Comparison of ENCODE assay signal across 7 mouse cellular contexts in genomic region chr14:40966862-40967597, GRCm38 (mm10). TPM values are rescaled to one million over a fixed set of nuclear protein-coding genes. Genes with fewer than 3 reads are reported as not detected.
DNase-seq lines count a peak whose midpoint lies in the region; ATAC-seq and TF ChIP-seq lines count a peak whose summit lies in the region.

No protein-coding gene starts in this region.

- H3K4me2 ChIP-seq in intestine, postnatal 0 days (replicated peaks; ENCODE audit: low read depth): peak overlapping the region; percentile 87
- H3K4me2 ChIP-seq in midbrain, embryonic 13.5 days (replicated peaks): peak overlapping the region; percentile 91

- peak; percentile 98 for DNase-seq in adrenal gland, adult 8-10 months
- DNase-seq in embryo, embryonic 9.5 days (ENCODE audit: extremely low spot score): peak; percentile 100
- DNase-seq in gastrocnemius, postnatal 4 days (ENCODE audit: low spot score in 2 of 2): peak; percentile 96 to 97
- peak; percentile 95 for DNase-seq in limb, embryonic 10.5 days (ENCODE audit: low spot score)
- DNase-seq in spleen, adult 12 weeks (ENCODE audit: low spot score): peak; percentile 97

- H3K27ac ChIP-seq in intestine, postnatal 0 days (ENCODE audit: low read depth, low read length): peak overlapping the region; percentile 98
- H3K27ac ChIP-seq in limb, embryonic 10.5 days: peak overlapping the region; percentile 93
- peak overlapping the region; percentile 89 for H3K27ac ChIP-seq in midbrain, embryonic 13.5 days

- H3K9me3 ChIP-seq in intestine, postnatal 0 days (ENCODE audit: control insufficient read depth): no peaks in the 10 kb centered on the region
- no peaks in the 10 kb centered on the region for H3K9me3 ChIP-seq in limb, embryonic 10.5 days (replicated peaks)
- no peaks in the 10 kb centered on the region for H3K9me3 ChIP-seq in midbrain, embryonic 13.5 days

- peak overlapping the region; percentile 92 for H3K9ac ChIP-seq in intestine, postnatal 0 days (ENCODE audit: low read depth, low read length)
- peak overlapping the region; percentile 91 for H3K9ac ChIP-seq in midbrain, embryonic 13.5 days (replicated peaks)

- peak overlapping the region; percentile 84 for H3K4me3 ChIP-seq in intestine, postnatal 0 days (ENCODE audit: low read depth, low read length)
- H3K4me3 ChIP-seq in limb, embryonic 10.5 days: peak overlapping the region; percentile 85
- peak overlapping the region; percentile 91 for H3K4me3 ChIP-seq in midbrain, embryonic 13.5 days (replicated peaks)

- H3K27me3 ChIP-seq in intestine, postnatal 0 days (replicated peaks; ENCODE audit: control insufficient read depth, insufficient read depth, low read length): no peaks in the 10 kb centered on the region
- H3K27me3 ChIP-seq in limb, embryonic 10.5 days (ENCODE audit: low read depth, poor library complexity, severe bottlenecking): peaks cover 6% of the 10 kb centered on the region; the same call in 1 of the 2 replicates
- no peaks in the 10 kb centered on the region for H3K27me3 ChIP-seq in midbrain, embryonic 13.5 days

- H3K36me3 ChIP-seq in intestine, postnatal 0 days (ENCODE audit: control insufficient read depth, insufficient read depth): no peaks in the 10 kb centered on the region
- H3K36me3 ChIP-seq in limb, embryonic 10.5 days: 0 out of 2 replicates have a peak, but pooled peaks cover 2% of the 10 kb centered on the region
- H3K36me3 ChIP-seq in midbrain, embryonic 13.5 days: no peaks in the 10 kb centered on the region

- H3K4me1 ChIP-seq in intestine, postnatal 0 days (replicated peaks; ENCODE audit: control insufficient read depth, insufficient read depth, low read length): peaks cover 18% of the 10 kb centered on the region
- peaks cover 39% of the 10 kb centered on the region for H3K4me1 ChIP-seq in limb, embryonic 10.5 days
- peaks cover 38% of the 10 kb centered on the region for H3K4me1 ChIP-seq in midbrain, embryonic 13.5 days (replicated peaks)

- peak; percentile 93 for ATAC-seq in intestine, postnatal 0 days
- ATAC-seq in midbrain, embryonic 13.5 days: peak; percentile 91

- no peak for TF ChIP-seq CTCF in intestine, postnatal 0 days (IDR thresholded peaks at IDR 0.05; ENCODE audit: low read depth)

- 0% methylated on average over 49 of the region's 62 CpGs for WGBS in intestine, postnatal 0 days
- under 1% methylated on average over 62 of the region's 62 CpGs for WGBS in limb, embryonic 10.5 days
- WGBS in midbrain, embryonic 13.5 days: under 1% methylated on average over 55 of the region's 62 CpGs

RNA-seq across cellular contexts. Expression of gene Tspan14, which starts 0.4 kb away (rescaled TPM):
- total RNA-seq in adrenal gland, adult 8-10 months (2022): 10 to 100 TPM; 31.2 to 34.6 (median 33.0) TPM
- 10 to 100 TPM; 29.0 to 29.4 TPM for total RNA-seq in gastrocnemius, postnatal 4 days (2021)
- polyA plus RNA-seq in intestine, postnatal 0 days (2015; fragmentation: Nextera tagmentation; extraction: Ambion mirVana): 30.5 and 33.3 TPM in 2 replicates
- 75.3 and 77.6 TPM in 2 replicates for polyA plus RNA-seq in limb, embryonic 10.5 days (2016; fragmentation: Nextera tagmentation; extraction: Ambion mirVana)
- 79.7 and 80.4 TPM in 2 replicates for polyA plus RNA-seq in midbrain, embryonic 13.5 days (2015; fragmentation: Nextera tagmentation; extraction: Ambion mirVana)

RNA-seq across cellular contexts. Expression of gene Fam213a, which starts 46.6 kb away (rescaled TPM):
- total RNA-seq in adrenal gland, adult 8-10 months (2022): 10 to 100 TPM; 39.2 to 77.5 (median 71.6) TPM
- total RNA-seq in gastrocnemius, postnatal 4 days (2021): 10 to 100 TPM in 1 of 2 experiments, 1 to 10 TPM in 1; 9.2 to 16.2 TPM
- polyA plus RNA-seq in intestine, postnatal 0 days (2015; fragmentation: Nextera tagmentation; extraction: Ambion mirVana): 86.9 and 96.2 TPM in 2 replicates
- polyA plus RNA-seq in limb, embryonic 10.5 days (2016; fragmentation: Nextera tagmentation; extraction: Ambion mirVana): 27.5 and 37.0 TPM in 2 replicates
- 66.9 and 67.2 TPM in 2 replicates for polyA plus RNA-seq in midbrain, embryonic 13.5 days (2015; fragmentation: Nextera tagmentation; extraction: Ambion mirVana)

Comparison
In these comparisons a context has a peak if more than half of its experiments do, and no peak if none do; other contexts are left out.
1. Peak in every context shown above with its lines: DNase-seq, ATAC-seq, H3K4me3 ChIP-seq and H3K27ac ChIP-seq.